Mouse (Mus musculus): ENCODE results near the gene 1700025G04Rik. TPM values are rescaled to one million over a fixed set of nuclear protein-coding genes. Genes with fewer than 3 reads are reported as not detected.
"Not testable (repeated sequence)": the region's sequence is repeated elsewhere in the genome, so short reads cannot be mapped to it uniquely, and the experiment has no call there.

The 1700025G04Rik gene
- polyA plus RNA-seq, 1 experiment from 2014 or later: 14.1 TPM

- Histone ChIP-seq H3K27ac (ENCODE audit: low read length) (no peak overlapping the region), H3K4me1 (ENCODE audit: insufficient read depth, low read depth, low read length) (no peaks in the 10 kb centered on the region), H3K27me3 (replicated peaks; ENCODE audit: insufficient read depth, low read length) (no peaks in the 10 kb centered on the region), H3K36me3 (ENCODE audit: insufficient read depth, low read length) (no peaks in the 10 kb centered on the region), H3K4me3 (ENCODE audit: low read depth, low read length) (no peak overlapping the region), H3K4me2 (replicated peaks; ENCODE audit: low read depth, low read length) (no peak overlapping the region), H3K9ac (replicated peaks; ENCODE audit: low read depth) (no peak overlapping the region), H3K9me3 (ENCODE audit: low read length) (no peaks in the 10 kb centered on the region)
- DNase-seq (ENCODE audit: low spot score) (no peak), ATAC-seq (no peak)
- TF ChIP-seq EP300 (IDR thresholded peaks at IDR 0.05) (no peak), CTCF (IDR thresholded peaks at IDR 0.05) (no peak)
- WGBS: 74% methylated on average over 17 of the region's 17 CpGs
Observed at GRCm38 (mm10) chr1:151845252-151845832, 244.6 kb downstream of the 1700025G04Rik start.

- H3K36me3 ChIP-seq (ENCODE audit: insufficient read depth, low read length); H3K4me3 ChIP-seq (ENCODE audit: low read depth, low read length); H3K27ac ChIP-seq (ENCODE audit: low read length); ATAC-seq; DNase-seq (ENCODE audit: low spot score); H3K9me3 ChIP-seq (ENCODE audit: low read length); H3K9ac ChIP-seq (replicated peaks; ENCODE audit: low read depth); H3K4me1 ChIP-seq (ENCODE audit: insufficient read depth, low read depth, low read length); H3K27me3 ChIP-seq (replicated peaks; ENCODE audit: insufficient read depth, low read length); H3K4me2 ChIP-seq (replicated peaks; ENCODE audit: low read depth, low read length): not testable (repeated sequence)
- 90% methylated on average over 1 of the region's 1 CpGs for WGBS
Observed at GRCm38 (mm10) chr1:151840345-151840744, 249.6 kb downstream of the 1700025G04Rik start.

- no peaks in the 10 kb centered on the region for H3K4me1 ChIP-seq (ENCODE audit: insufficient read depth, low read depth, low read length)
- no peak for DNase-seq (ENCODE audit: low spot score)
- H3K4me3 ChIP-seq (ENCODE audit: low read depth, low read length): no peak overlapping the region
- H3K27me3 ChIP-seq (replicated peaks; ENCODE audit: insufficient read depth, low read length): no peaks in the 10 kb centered on the region
- no peak overlapping the region for H3K4me2 ChIP-seq (replicated peaks; ENCODE audit: low read depth, low read length)
- no peak overlapping the region for H3K9ac ChIP-seq (replicated peaks; ENCODE audit: low read depth)
- no peak for ATAC-seq
- TF ChIP-seq CTCF (IDR thresholded peaks at IDR 0.05) (no peak), EP300 (IDR thresholded peaks at IDR 0.05) (no peak)
- H3K27ac ChIP-seq (ENCODE audit: low read length): no peak overlapping the region
- 86% methylated on average over 4 of the region's 4 CpGs for WGBS
- no peaks in the 10 kb centered on the region for H3K9me3 ChIP-seq (ENCODE audit: low read length)
- no peaks in the 10 kb centered on the region for H3K36me3 ChIP-seq (ENCODE audit: insufficient read depth, low read length)
Observed at GRCm38 (mm10) chr1:151835261-151835660, 254.7 kb downstream of the 1700025G04Rik start.

- Histone ChIP-seq H3K27ac (ENCODE audit: low read length) (no peak overlapping the region), H3K4me2 (replicated peaks; ENCODE audit: low read depth, low read length) (no peak overlapping the region), H3K36me3 (ENCODE audit: insufficient read depth, low read length) (no peaks in the 10 kb centered on the region), H3K4me1 (ENCODE audit: insufficient read depth, low read depth, low read length) (no peaks in the 10 kb centered on the region), H3K4me3 (ENCODE audit: low read depth, low read length) (no peak overlapping the region), H3K27me3 (replicated peaks; ENCODE audit: insufficient read depth, low read length) (no peaks in the 10 kb centered on the region), H3K9me3 (ENCODE audit: low read length) (no peaks in the 10 kb centered on the region), H3K9ac (replicated peaks; ENCODE audit: low read depth) (no peak overlapping the region)
- TF ChIP-seq EP300 (IDR thresholded peaks at IDR 0.05): no peak
- TF ChIP-seq CTCF (IDR thresholded peaks at IDR 0.05): no peak
- 78% methylated on average over 3 of the region's 3 CpGs for WGBS
- no peak for DNase-seq (ENCODE audit: low spot score)
- no peak for ATAC-seq
Observed at GRCm38 (mm10) chr1:151831791-151832190, 258.1 kb downstream of the 1700025G04Rik start.

GRCm38 (mm10) chr1:151825065-151825464 is 264.9 kb downstream of the 1700025G04Rik start:
- WGBS: 58% methylated on average over 7 of the region's 7 CpGs

GRCm38 (mm10) chr1:151820457-151820856 is 269.5 kb downstream of the 1700025G04Rik start:
- no peak overlapping the region for H3K4me3 ChIP-seq (ENCODE audit: low read depth, low read length)
- no peaks in the 10 kb centered on the region for H3K4me1 ChIP-seq (ENCODE audit: insufficient read depth, low read depth, low read length)
- no peaks in the 10 kb centered on the region for H3K9me3 ChIP-seq (ENCODE audit: low read length)
- no peak overlapping the region for H3K4me2 ChIP-seq (replicated peaks; ENCODE audit: low read depth, low read length)
- H3K36me3 ChIP-seq (ENCODE audit: insufficient read depth, low read length): peaks cover 15% of the 10 kb centered on the region
- ATAC-seq (no peak), DNase-seq (ENCODE audit: low spot score) (peak; percentile 85)
- no peak overlapping the region for H3K27ac ChIP-seq (ENCODE audit: low read length)
- no peak overlapping the region for H3K9ac ChIP-seq (replicated peaks; ENCODE audit: low read depth)
- TF ChIP-seq CTCF (IDR thresholded peaks at IDR 0.05) (peak; percentile 88), EP300 (IDR thresholded peaks at IDR 0.05) (no peak)
- 21% methylated on average over 5 of the region's 5 CpGs for WGBS
- H3K27me3 ChIP-seq (replicated peaks; ENCODE audit: insufficient read depth, low read length): no peaks in the 10 kb centered on the region

More at GRCm38 (mm10) chr1:151825065-151825464, 264.9 kb downstream of the 1700025G04Rik start:
- no peaks in the 10 kb centered on the region for H3K9me3 ChIP-seq (ENCODE audit: low read length)
- ATAC-seq (no peak), DNase-seq (ENCODE audit: low spot score) (no peak)
- 0 out of 2 replicates have a peak, but pooled peaks cover 2% of the 10 kb centered on the region for H3K36me3 ChIP-seq (ENCODE audit: insufficient read depth, low read length)
- H3K9ac ChIP-seq (replicated peaks; ENCODE audit: low read depth): no peak overlapping the region
- no peak overlapping the region for H3K4me3 ChIP-seq (ENCODE audit: low read depth, low read length)
- no peak overlapping the region for H3K27ac ChIP-seq (ENCODE audit: low read length)
- no peaks in the 10 kb centered on the region for H3K4me1 ChIP-seq (ENCODE audit: insufficient read depth, low read depth, low read length)
- no peaks in the 10 kb centered on the region for H3K27me3 ChIP-seq (replicated peaks; ENCODE audit: insufficient read depth, low read length)
- TF ChIP-seq CTCF (IDR thresholded peaks at IDR 0.05) (no peak), EP300 (IDR thresholded peaks at IDR 0.05) (no peak)
- no peak overlapping the region for H3K4me2 ChIP-seq (replicated peaks; ENCODE audit: low read depth, low read length)

GRCm38 (mm10) chr1:151819190-151819589 is 270.7 kb downstream of the 1700025G04Rik start:
- TF ChIP-seq CTCF (IDR thresholded peaks at IDR 0.05): no peak
- no peak for TF ChIP-seq EP300 (IDR thresholded peaks at IDR 0.05)
- WGBS: 87% methylated on average over 7 of the region's 7 CpGs

More at GRCm38 (mm10) chr1:151819190-151819589, 270.7 kb downstream of the 1700025G04Rik start:
- DNase-seq (ENCODE audit: low spot score): peak; percentile 24
- Histone ChIP-seq H3K9ac (replicated peaks; ENCODE audit: low read depth) (no peak overlapping the region), H3K9me3 (ENCODE audit: low read length) (no peaks in the 10 kb centered on the region), H3K27me3 (replicated peaks; ENCODE audit: insufficient read depth, low read length) (no peaks in the 10 kb centered on the region), H3K36me3 (ENCODE audit: insufficient read depth, low read length) (peaks cover 15% of the 10 kb centered on the region), H3K4me3 (ENCODE audit: low read depth, low read length) (no peak overlapping the region), H3K4me1 (ENCODE audit: insufficient read depth, low read depth, low read length) (no peaks in the 10 kb centered on the region), H3K27ac (ENCODE audit: low read length) (no peak overlapping the region), H3K4me2 (replicated peaks; ENCODE audit: low read depth, low read length) (no peak overlapping the region)
- no peak for ATAC-seq

Data from lung, postnatal 0 days (tissue).